Mouse (Mus musculus) kidney, postnatal 0 days (tissue): ENCODE measurements around the gene Uchl5. TPM values are rescaled to one million over a fixed set of nuclear protein-coding genes. Genes with fewer than 3 reads are reported as not detected.

Experiments used
- ATAC-seq: fragments of 200-750 bp; cut with Nextera tagmentation; replicated peaks from 2 replicates; pipeline ENCODE4 v1.8.0; 2017; ENCODE audit warnings: low read depth, moderate number of reproducible peaks, moderate TSS enrichment, moderate library complexity; ENCODE audit not compliant: low FRiP score
- DNase-seq: peaks from one replicate; pipeline ENCODE4 v3.0.0-alpha.2; 2016; ENCODE audit warnings: low spot score
- H3K27ac ChIP-seq: fragments of 300-500 bp; sonication (generic); 2 replicates; pipeline ENCODE4 v1.5.1; 2014; ENCODE audit warnings: mild to moderate bottlenecking
- H3K27me3 ChIP-seq: fragments of 300-500 bp; sonication (generic); 2 replicates; pipeline ENCODE4 v1.6.1; 2014; ENCODE audit warnings: low read length, mixed read lengths; ENCODE audit not compliant: insufficient read depth
- H3K36me3 ChIP-seq: fragments of 300-500 bp; sonication (generic); 2 replicates; pipeline ENCODE4 v1.6.1; 2014; ENCODE audit warnings: low read length, mixed read lengths; ENCODE audit not compliant: insufficient read depth
- H3K4me1 ChIP-seq: fragments of 300-500 bp; sonication (generic); replicated peaks from 2 replicates; pipeline ENCODE4 v1.6.1; 2014; ENCODE audit warnings: antibody characterized with exemption, low read length, mixed read lengths; ENCODE audit not compliant: insufficient read depth
- H3K4me2 ChIP-seq: fragments of 300-500 bp; sonication (generic); 2 replicates; pipeline ENCODE4 v1.6.1; 2014; ENCODE audit warnings: mild to moderate bottlenecking, low read length, moderate library complexity, mixed read lengths
- H3K4me3 ChIP-seq: fragments of 300-500 bp; sonication (generic); replicated peaks from 2 replicates; pipeline ENCODE4 v1.5.1; 2014; ENCODE audit warnings: low read depth, low read length
- H3K9ac ChIP-seq: fragments of 300-500 bp; sonication (generic); 2 replicates; pipeline ENCODE4 v1.6.1; 2014; ENCODE audit warnings: low read depth, low read length
- H3K9me3 ChIP-seq: fragments of 300-500 bp; sonication (generic); replicated peaks from 2 replicates; pipeline ENCODE4 v1.6.1; 2016; ENCODE audit warnings: low read length, inconsistent platforms, mixed read lengths
- CTCF ChIP-seq: IDR thresholded peaks from 2 replicates; pipeline ENCODE4 v1.5.1; 2016; ENCODE audit warnings: antibody characterized with exemption, low read depth, mild to moderate bottlenecking, moderate library complexity
- WGBS: fragments of 180-500 bp; shearing (Covaris S2); extraction: QIAGEN DNeasy Blood & Tissue Kit; methylation state at CpG from one replicate; pipeline ENCODE4 v1.1.7; 2014; 5-methylcytosine and 5-hydroxymethylcytosine counted together
- polyA plus RNA-seq: library from polyadenylated mRNA; unstranded; fragments of >200 nt; fragmentation: Nextera tagmentation; extraction: Ambion mirVana; gene quantifications from 2 replicates; pipeline ENCODE4 v1.2.1, GENCODE M21; 2015

Uchl5 gene
- polyA plus RNA-seq, 1 experiment from 2014 or later, result 71.6 TPM

GRCm38 (mm10) chr1:143777558-143778218, 616 bp downstream of the Uchl5 start:
- under 1% methylated on average over 39 of the region's 39 CpGs for WGBS
- Histone ChIP-seq H3K27me3 (no peaks in the 10 kb centered on the region), H3K9me3 (no peaks in the 10 kb centered on the region), H3K27ac (peak overlapping the region; percentile 90), H3K4me1 (peaks cover 6% of the 10 kb centered on the region), H3K4me3 (peak overlapping the region; percentile 81), H3K9ac (peak overlapping the region; percentile 90), H3K4me2 (peak overlapping the region; percentile 80), H3K36me3 (no peaks in the 10 kb centered on the region)
- TF ChIP-seq CTCF, result no peak
- peak; percentile 30 for ATAC-seq
- DNase-seq, result peak; percentile 26

- Histone ChIP-seq H3K27ac (no peak overlapping the region), H3K4me3 (no peak overlapping the region), H3K4me2 (no peak overlapping the region), H3K27me3 (no peaks in the 10 kb centered on the region), H3K36me3 (0 out of 2 replicates have a peak, but pooled peaks cover 3% of the 10 kb centered on the region), H3K4me1 (no peaks in the 10 kb centered on the region), H3K9me3 (no peaks in the 10 kb centered on the region), H3K9ac (no peak overlapping the region)
- TF ChIP-seq CTCF, result peak; percentile 68
- ATAC-seq, result no peak
- no peak for DNase-seq
- 83% methylated on average over 2 of the region's 2 CpGs for WGBS
Measured at GRCm38 (mm10) chr1:143788584-143789227, 11.6 kb downstream of the Uchl5 start.

GRCm38 (mm10) chr1:143803537-143803936, 26.5 kb downstream of the Uchl5 start:
- H3K9me3 ChIP-seq, result no peaks in the 10 kb centered on the region
- no peak overlapping the region for H3K27ac ChIP-seq
- H3K4me3 ChIP-seq, result no peak overlapping the region
- peak; percentile 66 for TF ChIP-seq CTCF
- no peak overlapping the region for H3K9ac ChIP-seq
- DNase-seq, result peak; percentile 91
- H3K36me3 ChIP-seq, result no peaks in the 10 kb centered on the region
- 47% methylated on average over 4 of the region's 4 CpGs for WGBS
- no peaks in the 10 kb centered on the region for H3K4me1 ChIP-seq
- ATAC-seq, result peak; percentile 72
- no peak overlapping the region for H3K4me2 ChIP-seq
- H3K27me3 ChIP-seq, result no peaks in the 10 kb centered on the region

GRCm38 (mm10) chr1:143809062-143809461, 32.0 kb downstream of the Uchl5 start:
- Histone ChIP-seq H3K4me2 (no peak overlapping the region), H3K27me3 (no peaks in the 10 kb centered on the region), H3K36me3 (no peaks in the 10 kb centered on the region), H3K9me3 (no peaks in the 10 kb centered on the region), H3K9ac (no peak overlapping the region), H3K27ac (no peak overlapping the region), H3K4me1 (0 out of 2 replicates have a peak, but pooled peaks cover 2% of the 10 kb centered on the region), H3K4me3 (no peak overlapping the region)
- DNase-seq (no peak), ATAC-seq (no peak)
- TF ChIP-seq CTCF, result no peak
- WGBS, result 80% methylated on average over 6 of the region's 6 CpGs

GRCm38 (mm10) chr1:143813676-143814360, 36.7 kb downstream of the Uchl5 start:
- Histone ChIP-seq H3K36me3 (no peaks in the 10 kb centered on the region), H3K4me3 (no peak overlapping the region), H3K27me3 (no peaks in the 10 kb centered on the region), H3K9ac (no peak overlapping the region), H3K4me1 (0 out of 2 replicates have a peak, but pooled peaks cover 3% of the 10 kb centered on the region), H3K4me2 (no peak overlapping the region), H3K27ac (no peak overlapping the region), H3K9me3 (no peaks in the 10 kb centered on the region)
- ATAC-seq, result peak; percentile 82
- WGBS, result 35% methylated on average over 7 of the region's 7 CpGs
- peak; percentile 90 for DNase-seq
- TF ChIP-seq CTCF, result peak; percentile 94

- Histone ChIP-seq H3K36me3 (no peaks in the 10 kb centered on the region), H3K4me1 (no peaks in the 10 kb centered on the region), H3K27me3 (no peaks in the 10 kb centered on the region), H3K4me3 (no peak overlapping the region), H3K27ac (no peak overlapping the region), H3K4me2 (no peak overlapping the region), H3K9me3 (no peaks in the 10 kb centered on the region), H3K9ac (no peak overlapping the region)
- ATAC-seq (no peak), DNase-seq (peak; percentile 16)
- no peak for TF ChIP-seq CTCF
- WGBS, result 73% methylated on average over 2 of the region's 2 CpGs
Measured at GRCm38 (mm10) chr1:143820096-143820877, 43.2 kb downstream of the Uchl5 start.
